Mouse (Mus musculus) thymus, postnatal 10 days (tissue): Measurements from ENCODE around the gene Phf19.

ENCODE experiments used
- DNase-seq, 2 experiments: peaks; one replicate each; pipeline ENCODE4 v3.0.0; 2021; ENCODE audit warnings: low spot score in 2 of 2

Phf19 gene

GRCm38 (mm10) chr2:34940246-34940645 lies 26.4 kb upstream of the Phf19 start:
- no peak for DNase-seq

- peak; percentile 50 to 57 for DNase-seq
Observed at GRCm38 (mm10) chr2:34938269-34939208, 24.7 kb upstream of the Phf19 start.

DNA sequence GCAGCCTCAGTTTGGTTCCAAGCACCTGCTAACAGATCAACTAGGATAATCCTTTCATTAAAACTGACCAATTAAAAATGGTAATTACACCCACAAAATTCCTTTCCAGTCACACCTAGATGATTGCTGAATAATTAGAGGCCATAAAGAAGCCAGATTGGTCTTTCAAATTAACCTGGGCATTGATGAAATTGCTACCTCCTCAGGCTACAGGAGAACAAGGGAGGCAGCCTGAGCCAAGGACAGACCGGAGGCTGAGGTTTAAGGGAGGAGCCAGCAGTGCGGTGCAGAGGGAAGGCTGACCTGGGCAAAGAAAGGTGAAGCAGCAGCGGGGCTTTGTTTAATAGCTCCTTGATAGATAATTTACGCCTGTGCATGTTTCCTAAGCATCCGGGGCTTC lies 23.6 kb upstream of the Phf19 start:
- DNase-seq = no peak

DNA sequence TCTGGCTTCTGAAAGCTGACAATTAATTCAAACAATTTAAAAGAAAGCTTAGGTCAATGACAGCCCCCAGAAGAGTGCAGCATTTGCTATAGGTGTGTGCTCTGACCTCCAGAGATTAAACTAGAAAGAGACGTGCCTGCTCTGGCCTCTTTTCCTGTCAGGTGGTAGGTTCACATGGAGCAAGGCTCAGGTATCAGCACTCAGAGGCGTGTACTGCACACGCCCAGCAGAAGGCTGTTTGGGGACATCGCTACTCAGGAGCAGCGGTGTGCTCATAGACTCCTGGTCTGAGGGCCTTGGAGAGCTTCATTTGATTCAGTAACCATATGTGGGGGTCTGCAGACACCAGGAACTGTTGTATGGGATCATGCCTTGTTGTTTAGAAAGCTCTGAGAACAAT lies 13.5 kb upstream of the Phf19 start:
- DNase-seq = no peak

DNA sequence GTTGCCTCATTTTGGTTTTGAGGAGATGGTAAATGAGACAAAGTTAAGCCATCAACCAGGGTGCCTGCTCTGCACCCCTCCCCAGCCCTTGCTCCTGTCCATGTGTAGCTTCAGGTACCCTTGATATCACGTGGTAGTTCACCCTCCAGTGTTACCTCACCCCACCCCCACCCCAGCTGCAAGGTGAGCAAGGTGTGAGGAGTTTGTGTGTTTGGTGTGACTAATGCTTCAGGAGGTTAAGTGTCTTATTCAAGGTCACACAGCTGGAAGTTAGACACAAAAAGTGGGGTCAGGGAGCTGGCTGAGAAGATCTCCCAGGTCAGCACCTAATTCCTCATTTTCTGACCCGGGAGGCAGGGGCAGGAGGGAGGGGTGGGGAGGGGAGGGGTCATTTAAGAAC lies 8.9 kb upstream of the Phf19 start:
- no peak for DNase-seq

GRCm38 (mm10) chr2:34920144-34920543 lies 6.3 kb upstream of the Phf19 start:
- peak; percentile 64 to 78 for DNase-seq

GRCm38 (mm10) chr2:34915103-34915502 lies 1.3 kb upstream of the Phf19 start:
- DNase-seq = no peak

- no peak for DNase-seq
Observed at GRCm38 (mm10) chr2:34914823-34915082, 927 bp upstream of the Phf19 start.

- peak; percentile 44 to 48 for DNase-seq
Observed at GRCm38 (mm10) chr2:34914069-34914822, 420 bp upstream of the Phf19 start.

DNA sequence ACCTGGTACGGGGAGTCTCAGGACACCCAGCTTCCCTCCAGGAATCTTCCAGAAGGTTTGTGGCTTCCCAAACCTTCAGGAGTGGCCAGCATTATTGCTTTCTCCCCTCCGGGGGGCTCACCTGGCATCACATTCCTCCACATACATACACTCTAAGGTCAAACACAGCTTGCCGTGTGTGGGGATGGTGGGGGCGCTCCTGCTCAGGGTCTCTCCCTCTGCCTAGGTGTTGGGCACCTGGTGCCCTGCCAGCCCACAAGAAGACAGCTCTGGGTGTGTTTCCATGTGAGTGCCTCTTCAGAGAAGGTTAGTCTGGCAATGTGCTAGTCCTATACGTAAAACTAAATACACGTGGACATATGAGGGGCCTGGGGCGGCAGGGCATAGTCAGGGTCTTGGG lies 1.2 kb downstream of the Phf19 start:
- peak; percentile 53 to 59 for DNase-seq

- no peak for DNase-seq
Observed at GRCm38 (mm10) chr2:34911871-34912270, 2.0 kb downstream of the Phf19 start.

- no peak for DNase-seq
Observed at GRCm38 (mm10) chr2:34909719-34910118, 4.1 kb downstream of the Phf19 start.

DNA sequence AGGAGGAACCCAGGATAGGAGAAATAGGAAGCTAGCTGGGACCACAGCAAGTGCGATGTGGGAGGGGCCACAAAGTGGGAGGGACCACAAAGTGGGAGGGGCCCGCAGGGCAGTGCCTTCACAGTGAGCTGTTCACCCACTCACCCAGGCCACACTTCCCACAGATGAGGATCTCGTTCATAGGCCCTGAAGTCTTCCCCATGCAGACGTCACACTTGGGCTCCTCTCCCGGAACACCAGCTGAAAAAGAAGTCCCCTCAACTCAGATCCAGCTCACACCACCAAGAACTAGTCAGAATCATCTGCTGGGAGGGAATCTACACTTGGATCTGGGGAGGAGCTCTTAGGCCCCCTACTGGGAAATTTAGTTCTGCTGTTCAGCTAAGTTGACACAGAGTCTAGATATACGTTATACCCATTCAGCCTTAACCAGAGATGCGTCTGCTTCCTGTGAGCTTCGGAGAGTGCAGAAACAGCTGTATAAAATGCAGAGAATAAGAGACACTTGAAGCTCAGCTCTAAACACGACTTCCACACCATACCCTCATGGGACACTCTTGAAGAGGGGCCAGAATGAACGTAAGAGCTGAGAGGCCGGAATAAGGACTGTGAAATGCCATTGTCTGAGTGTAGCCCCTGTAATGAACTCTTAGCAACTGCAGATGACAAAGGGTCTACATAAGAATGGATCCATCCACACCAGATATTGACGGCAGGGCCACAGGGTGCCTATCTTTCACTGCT lies 6.8 kb downstream of the Phf19 start:
- DNase-seq = no peak

- DNase-seq = no peak
Observed at GRCm38 (mm10) chr2:34906426-34906825, 7.4 kb downstream of the Phf19 start.

- DNase-seq = peak; percentile 97 to 99
Observed at GRCm38 (mm10) chr2:34904849-34905542, 8.8 kb downstream of the Phf19 start.

- DNase-seq = no peak
Observed at GRCm38 (mm10) chr2:34903652-34904405, 10.0 kb downstream of the Phf19 start.

- no peak for DNase-seq
Observed at GRCm38 (mm10) chr2:34903191-34903590, 10.6 kb downstream of the Phf19 start.

- DNase-seq = no peak
Observed at GRCm38 (mm10) chr2:34902731-34903130, 11.1 kb downstream of the Phf19 start.

GRCm38 (mm10) chr2:34901726-34902125 lies 12.1 kb downstream of the Phf19 start:
- no peak for DNase-seq

DNA sequence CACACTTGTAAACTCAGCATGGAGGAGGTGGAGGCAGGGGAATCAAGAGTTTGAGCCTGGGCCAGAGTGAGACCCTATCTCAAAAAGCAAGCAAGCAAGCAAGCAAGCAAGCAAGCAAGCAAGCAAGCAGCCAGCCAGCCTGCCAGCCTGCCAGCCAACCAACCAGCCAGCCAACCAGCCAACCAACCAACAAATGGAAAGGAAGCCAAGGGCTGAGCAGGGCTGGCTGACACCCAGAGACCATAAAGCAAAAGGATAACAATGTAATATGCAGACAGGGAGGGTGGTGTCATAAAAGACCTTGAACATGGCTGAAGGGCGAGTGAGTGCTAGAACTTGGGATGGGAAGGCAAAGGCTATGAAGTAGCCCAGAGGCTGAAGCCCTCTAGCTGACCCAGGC lies 13.4 kb downstream of the Phf19 start:
- no peak for DNase-seq

- DNase-seq = no peak
Observed at GRCm38 (mm10) chr2:34899682-34900081, 14.1 kb downstream of the Phf19 start.
